Mouse (Mus musculus) inflammation-experienced regulatory T-cells, adult 6 months (primary cell): Measurements from ENCODE around the gene Prss30. TPM values are rescaled to one million over a fixed set of nuclear protein-coding genes. Genes with fewer than 3 reads are reported as not detected.
A peak's percentile ranks its signal among the peaks of the same experiment; 100 is the strongest.
"Not testable (repeated sequence)": the region's sequence is repeated elsewhere in the genome, so short reads cannot be mapped to it uniquely, and the experiment has no call there.

ENCODE experiments used
- ATAC-seq: one replicate; pipeline ENCODE4 v1.8.0; 2017
- polyA plus RNA-seq, 3 experiments: library from polyadenylated mRNA; unstranded; fragments of 100-300 nt; shearing (Covaris generic); gene quantifications; one replicate each; pipeline ENCODE4 v1.2.1; 2017

Gene Prss30
- polyA plus RNA-seq, 3 experiments from 2014 or later = 2.4 TPM; not detected in 2

GRCm38 (mm10) chr17:23982912-23983311, 2.5 kb upstream of the Prss30 start:
- ATAC-seq = no peak

DNA sequence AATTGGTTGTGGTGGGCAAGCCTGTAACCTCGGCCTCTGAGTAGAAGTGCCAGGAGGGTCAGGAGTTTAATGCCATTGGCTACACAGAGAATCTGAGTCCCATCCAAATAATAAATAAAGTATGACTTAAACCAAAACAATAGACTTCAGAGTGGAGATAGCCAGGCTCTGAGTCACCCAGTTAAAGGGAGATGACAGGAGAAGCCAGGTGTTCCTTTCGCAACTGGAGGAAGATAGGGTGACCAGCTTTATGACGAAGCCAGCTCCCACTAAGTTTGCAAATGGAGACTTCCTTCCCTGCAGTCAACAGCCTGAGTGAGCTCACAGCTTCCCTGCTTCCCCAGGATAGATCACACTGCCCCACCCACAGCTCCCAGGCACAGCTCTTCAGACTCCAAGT, 895 bp downstream of the Prss30 start:
- ATAC-seq = no peak

- no peak for ATAC-seq
These were observed 3.7 kb downstream of the Prss30 start for GRCm38 (mm10) chr17:23976665-23977064.

- no peak for ATAC-seq
These were observed 9.1 kb downstream of the Prss30 start for GRCm38 (mm10) chr17:23971315-23971714.

DNA sequence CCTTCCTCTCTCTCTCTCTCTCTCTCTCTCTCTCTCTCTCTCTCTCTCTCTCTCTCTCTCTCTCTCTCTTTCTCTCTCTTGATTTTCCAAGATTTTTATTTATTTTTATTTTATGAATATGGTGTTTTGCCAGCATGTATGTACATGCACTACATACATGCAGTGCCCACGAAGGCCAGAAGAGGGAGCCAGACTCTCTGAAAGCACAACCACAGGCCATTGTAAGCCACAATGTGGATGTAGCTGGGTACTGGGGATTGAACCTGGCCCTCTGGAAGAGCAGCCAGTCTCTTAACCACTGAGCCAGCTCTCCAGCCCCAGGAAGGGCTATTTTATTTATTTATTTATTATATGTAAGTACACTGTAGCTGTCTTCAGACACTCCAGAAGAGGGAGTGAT, 11.1 kb downstream of the Prss30 start:
- ATAC-seq = peak; percentile 46

GRCm38 (mm10) chr17:23968780-23969179, 11.6 kb downstream of the Prss30 start:
- ATAC-seq = no peak

GRCm38 (mm10) chr17:23966658-23967401, 13.5 kb downstream of the Prss30 start:
- no peak for ATAC-seq

DNA sequence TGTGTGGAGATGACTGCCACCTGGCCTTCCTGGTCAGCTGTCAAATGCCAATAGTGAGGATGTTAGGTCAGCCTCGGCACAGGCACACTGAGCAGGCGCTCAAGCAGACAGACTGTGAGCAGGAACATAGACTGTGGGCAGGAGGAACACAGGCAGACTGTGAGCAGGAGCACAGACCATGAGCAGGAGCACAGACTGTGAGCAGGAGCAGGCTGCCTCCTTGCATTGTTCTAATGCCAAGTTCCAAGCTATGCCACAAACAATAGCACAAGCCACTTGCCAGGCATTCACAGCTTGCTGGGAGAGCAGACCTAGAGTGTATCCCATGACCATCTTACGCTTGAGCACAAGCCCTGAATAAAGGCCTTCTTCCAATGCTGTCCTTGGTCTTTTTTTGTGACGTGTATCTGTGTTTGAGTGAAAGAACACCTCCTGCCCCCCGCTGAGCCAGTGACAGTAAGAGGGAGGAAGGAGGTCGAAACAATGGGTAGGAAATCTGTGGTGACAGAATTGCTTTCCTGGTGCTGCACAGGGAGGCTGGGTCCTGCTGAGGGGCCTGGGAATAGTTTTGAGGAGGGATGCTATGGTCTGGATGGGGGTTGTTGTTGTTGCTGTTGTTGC, 14.5 kb downstream of the Prss30 start:
- no peak for ATAC-seq

GRCm38 (mm10) chr17:23961573-23962122, 18.7 kb downstream of the Prss30 start:
- no peak for ATAC-seq

DNA sequence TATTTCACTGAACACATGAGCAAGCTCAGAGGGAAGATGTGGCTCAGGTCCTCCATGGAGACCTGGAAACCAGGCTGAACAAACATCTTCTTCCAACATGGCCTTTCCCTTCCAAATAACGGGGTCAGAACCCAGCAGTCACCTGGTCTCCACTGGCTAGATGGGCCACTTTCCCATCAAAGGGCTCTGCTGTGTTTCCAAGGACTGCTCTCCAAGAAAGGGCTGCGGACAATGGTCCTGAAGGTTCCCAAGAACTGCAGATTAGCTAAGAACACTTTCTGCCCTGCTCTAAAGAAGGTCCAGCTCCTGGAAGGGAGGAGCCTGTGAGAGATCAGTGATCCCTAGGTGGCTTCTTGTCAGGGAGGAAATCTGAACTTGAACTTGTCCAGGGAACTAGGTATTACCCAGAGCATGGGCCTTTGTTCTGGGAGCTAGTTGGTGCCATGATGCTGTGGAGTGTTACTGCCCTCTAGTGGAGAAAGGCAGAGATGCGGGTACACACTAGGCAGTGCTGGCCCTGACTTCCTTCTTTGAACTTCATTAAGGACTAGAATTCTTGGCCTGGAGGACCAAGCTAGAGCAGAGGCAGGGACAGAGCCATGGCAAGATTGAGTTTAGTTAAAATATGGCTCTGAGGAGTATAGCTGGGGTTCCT, 20.2 kb downstream of the Prss30 start:
- peak; percentile 85 for ATAC-seq

DNA sequence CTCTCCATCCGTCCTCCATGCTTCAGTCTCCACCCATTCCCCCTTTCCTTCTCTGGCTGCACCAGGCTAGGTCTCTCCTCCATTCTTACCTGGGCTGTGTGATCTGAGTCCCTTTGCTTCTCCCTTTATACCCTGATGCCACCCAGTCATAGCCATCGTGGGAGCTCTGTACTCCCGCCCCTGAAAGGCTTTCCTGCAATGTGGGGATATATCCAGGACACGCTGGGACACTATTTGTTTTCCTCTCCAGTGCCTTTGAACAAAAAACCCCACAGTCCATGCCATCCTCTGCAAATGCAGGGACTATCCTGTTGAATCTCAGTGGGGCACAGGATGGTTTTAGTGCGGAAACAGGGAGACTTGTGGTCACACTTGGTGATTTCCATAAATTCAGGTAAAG, 25.2 kb downstream of the Prss30 start, which contains the start of gene Sbpl:
Gene Sbpl (minus strand): TSS at position 101 of the 400 bp plus-strand sequence.
- ATAC-seq = no peak

DNA sequence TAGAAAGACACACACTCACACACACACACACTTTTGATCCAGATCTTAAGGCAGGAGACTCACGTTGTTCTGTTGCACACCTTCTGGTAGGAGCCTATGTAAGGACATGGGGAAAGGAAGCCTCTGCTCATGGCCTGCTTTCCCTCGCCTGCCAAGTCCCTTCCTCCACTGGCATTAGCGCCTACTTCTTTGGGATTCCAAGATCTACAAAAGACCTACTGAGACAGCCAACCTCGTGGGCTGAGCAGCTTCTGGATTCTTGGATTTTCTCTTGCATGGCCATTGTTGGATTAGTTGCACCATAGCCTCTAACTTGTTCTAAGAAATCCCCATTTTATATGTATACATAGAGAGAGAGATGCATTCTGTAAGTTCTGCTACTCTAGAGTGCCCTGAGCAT, 29.5 kb downstream of the Prss30 start:
- ATAC-seq = not testable (repeated sequence)

DNA sequence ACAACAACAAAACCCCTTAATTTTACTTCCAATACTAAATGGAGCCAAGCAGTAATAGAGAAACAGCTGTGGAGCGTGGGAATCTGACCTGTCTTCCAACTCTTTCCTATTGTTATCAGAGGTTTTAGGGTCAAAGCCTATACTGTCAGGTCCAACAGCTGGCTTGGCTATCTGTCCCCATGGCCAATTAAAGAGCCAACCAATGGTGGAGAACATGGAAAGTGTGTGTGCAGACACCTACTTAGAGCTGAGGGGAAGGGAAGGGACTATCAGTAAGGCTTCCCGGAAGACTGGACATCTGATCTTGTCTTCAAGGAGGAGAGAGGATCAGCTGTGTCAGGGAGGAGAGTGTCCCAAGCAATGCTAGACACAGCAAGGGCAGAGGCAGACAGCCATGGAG, 31.3 kb downstream of the Prss30 start:
- ATAC-seq = no peak

DNA sequence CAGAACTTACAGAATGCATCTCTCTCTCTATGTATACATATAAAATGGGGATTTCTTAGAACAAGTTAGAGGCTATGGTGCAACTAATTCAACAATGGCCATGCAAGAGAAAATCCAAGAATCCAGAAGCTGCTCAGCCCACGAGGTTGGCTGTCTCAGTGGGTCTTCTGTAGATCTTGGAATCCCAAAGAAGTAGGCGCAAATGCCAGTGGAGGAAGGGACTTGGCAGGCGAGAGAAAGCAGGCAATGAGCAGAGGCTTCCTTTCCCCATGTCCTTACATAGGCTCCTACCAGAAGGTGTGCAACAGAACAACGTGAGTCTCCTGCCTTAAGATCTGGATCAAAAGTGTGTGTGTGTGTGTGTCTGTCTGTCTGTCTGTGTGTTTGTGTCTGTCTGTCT, 32.9 kb downstream of the Prss30 start:
- not testable (repeated sequence) for ATAC-seq

DNA sequence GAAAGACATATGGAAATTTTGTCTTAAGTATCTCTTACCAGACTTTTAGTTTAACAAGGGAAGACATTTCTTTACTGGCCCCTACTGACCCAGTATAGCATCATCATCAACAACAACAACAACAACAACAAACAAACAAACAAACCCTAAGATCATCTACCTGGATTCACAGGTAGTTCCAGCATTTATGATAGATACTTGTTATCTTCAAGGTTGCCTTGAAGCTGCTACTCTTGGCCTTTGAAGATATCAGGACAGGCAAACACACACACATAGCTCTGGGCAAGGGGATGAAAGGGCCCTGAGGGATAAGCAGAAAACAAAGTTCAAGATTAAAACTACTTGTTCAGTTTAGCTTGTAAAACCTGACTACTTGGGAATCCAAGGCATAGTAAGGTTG, 39.0 kb downstream of the Prss30 start, which contains the start of gene Sbp:
Gene Sbp (plus strand): TSS at position 301 of the 400 bp plus-strand sequence.
- ATAC-seq = no peak

DNA sequence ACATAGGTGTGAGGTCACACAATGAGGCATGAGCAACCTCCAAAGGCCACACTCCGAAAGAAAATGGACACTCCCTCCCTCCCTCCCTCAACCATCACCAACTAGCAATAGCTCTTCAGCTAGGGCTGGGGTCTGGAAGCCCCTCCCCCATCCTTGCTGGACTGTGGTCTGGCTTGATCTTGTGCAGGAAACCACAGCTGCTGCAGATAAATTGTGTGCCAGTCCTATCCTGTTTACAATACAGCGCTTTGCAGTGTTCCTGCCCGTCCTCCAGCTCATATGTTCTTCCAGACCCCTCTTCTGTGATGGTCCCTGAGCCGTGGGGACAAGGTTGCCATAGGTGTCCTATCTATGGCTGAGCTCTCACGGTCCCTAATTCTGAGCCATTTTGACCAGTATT, 49.2 kb downstream of the Prss30 start:
- ATAC-seq = no peak

- ATAC-seq = peak; percentile 64
These were observed 55.3 kb downstream of the Prss30 start for GRCm38 (mm10) chr17:23925090-23925493.

GRCm38 (mm10) chr17:23924531-23925007, 55.8 kb downstream of the Prss30 start:
- peak; percentile 95 for ATAC-seq

Other genes starting within 250 kb of the Prss30 start
- gene Paqr4, start 239.7 kb downstream of the Prss30 start, polyA plus RNA-seq = 1 to 10 TPM; 1.3 to 7.2 (median 2.5) TPM
- 1 to 10 TPM in 2 of 3 experiments, under 1 TPM in 1; 0.78 to 3.2 (median 1.1) TPM for gene Kremen2, start 234.7 kb downstream of the Prss30 start, polyA plus RNA-seq
- 10 to 100 TPM; 13.2 to 15.6 (median 13.7) TPM for gene Flywch1, start 209.0 kb downstream of the Prss30 start, polyA plus RNA-seq
- gene Flywch2, start 194.5 kb downstream of the Prss30 start, polyA plus RNA-seq = 1 to 10 TPM; 1.3 to 3.1 (median 2.3) TPM
- gene Srrm2, start 190.0 kb downstream of the Prss30 start, polyA plus RNA-seq = 100 to 1,000 TPM; 271 to 328 (median 302) TPM
- 100 to 1,000 TPM; 674 to 762 (median 707) TPM for gene Elob, start 151.4 kb downstream of the Prss30 start, polyA plus RNA-seq
- gene Prss33, start 144.5 kb downstream of the Prss30 start, polyA plus RNA-seq = 1 to 10 TPM in 2 of 3 experiments, not detected in 1; 1.3 to 1.6 TPM
- gene Prss32, start 136.7 kb downstream of the Prss30 start, polyA plus RNA-seq = 1 to 10 TPM in 1 of 3 experiments, under 1 TPM in 1, not detected in 1; 0.34 to 1.1 TPM
- gene Prss41, start 136.4 kb downstream of the Prss30 start, polyA plus RNA-seq = 10 to 100 TPM in 2 of 3 experiments, 1 to 10 TPM in 1; 3.9 to 19.1 (median 13.6) TPM
- not detected for gene Prss21, start 112.5 kb downstream of the Prss30 start, polyA plus RNA-seq
- not detected for gene Dcpp1, start 99.7 kb downstream of the Prss30 start, polyA plus RNA-seq
- not detected for gene Dcpp2, start 99.7 kb downstream of the Prss30 start, polyA plus RNA-seq
- not detected for gene Dcpp3, start 63.1 kb downstream of the Prss30 start, polyA plus RNA-seq
- not detected for gene Sbp, start 38.9 kb downstream of the Prss30 start, polyA plus RNA-seq
- not detected for gene Sbpl, start 25.3 kb downstream of the Prss30 start, polyA plus RNA-seq
- gene Prss22, start 17.5 kb upstream of the Prss30 start, polyA plus RNA-seq = not detected
- gene Prss27, start 57.6 kb upstream of the Prss30 start, polyA plus RNA-seq = under 1 TPM in 1 of 3 experiments, not detected in 2; 0.36 TPM
- 1 to 10 TPM; 4.3 to 6.5 (median 6.3) TPM for gene Kctd5, start 92.9 kb upstream of the Prss30 start, polyA plus RNA-seq
- 10 to 100 TPM; 34.1 to 47.4 (median 39.7) TPM for gene Pdpk1, start 170.4 kb upstream of the Prss30 start, polyA plus RNA-seq
- gene Amdhd2, start 183.2 kb upstream of the Prss30 start, polyA plus RNA-seq = 10 to 100 TPM; 21.6 to 30.0 (median 29.7) TPM
- 100 to 1,000 TPM; 164 to 208 (median 177) TPM for gene Atp6v0c, start 189.1 kb upstream of the Prss30 start, polyA plus RNA-seq
- 1 to 10 TPM in 2 of 3 experiments, under 1 TPM in 1; 0.66 to 1.4 (median 1.0) TPM for gene Tbc1d24, start 225.0 kb upstream of the Prss30 start, polyA plus RNA-seq
- not detected for gene Ntn3, start 229.0 kb upstream of the Prss30 start, polyA plus RNA-seq
- 1 to 10 TPM; 7.2 to 9.5 (median 9.1) TPM for gene Tedc2, start 240.3 kb upstream of the Prss30 start, polyA plus RNA-seq